Mouse (Mus musculus): Measurements from ENCODE around the gene Tmem238l. TPM values are rescaled to one million over a fixed set of nuclear protein-coding genes. Genes with fewer than 3 reads are reported as not detected.

The Tmem238l gene
- total RNA-seq, 4 experiments from 2014 or later = not detected

Other genes starting within 250 kb of the Tmem238l start
- gene Pirt, start 44.7 kb upstream of the Tmem238l start, total RNA-seq (2022) = under 1 TPM; 0.21 to 0.33 (median 0.25) TPM
- 1 to 10 TPM in 3 of 4 experiments, under 1 TPM in 1; 0.67 to 1.2 (median 1.1) TPM for gene Tmem220, start 68.5 kb downstream of the Tmem238l start, total RNA-seq (2022)
- 10 to 100 TPM; 24.6 to 30.2 (median 28.9) TPM for gene Adprm, start 96.0 kb downstream of the Tmem238l start, total RNA-seq (2022)
- 10 to 100 TPM; 10.2 to 15.0 (median 11.0) TPM for gene Sco1, start 96.0 kb downstream of the Tmem238l start, total RNA-seq (2022)
- 1 to 10 TPM; 3.4 to 6.9 (median 5.3) TPM for gene Myh3, start 121.7 kb downstream of the Tmem238l start, total RNA-seq (2022)
- 1 to 10 TPM in 2 of 4 experiments, under 1 TPM in 2; 0.67 to 1.4 (median 0.99) TPM for gene Myh2, start 214.4 kb downstream of the Tmem238l start, total RNA-seq (2022)
- gene Myh1, start 243.4 kb downstream of the Tmem238l start, total RNA-seq (2022) = under 1 TPM; 0.35 to 0.89 (median 0.65) TPM